Mouse (Mus musculus) CH12.LX (cell line): ENCODE measurements around the gene Mpig6b. TPM values are rescaled to one million over a fixed set of nuclear protein-coding genes. Genes with fewer than 3 reads are reported as not detected.

Experiments
- DNase-seq: peaks from one replicate; pipeline ENCODE4 v3.0.0-alpha.2; 2013; ENCODE audit errors: extremely low read depth
- H3K27ac ChIP-seq: 2 replicates; pipeline ENCODE4 v1.5.1; 2012; ENCODE audit warnings: low read depth, mild to moderate bottlenecking, control low read depth, moderate library complexity; ENCODE audit not compliant: insufficient read depth
- H3K27me3 ChIP-seq: replicated peaks from 2 replicates; pipeline ENCODE3; 2012; ENCODE audit warnings: inconsistent platforms
- H3K36me3 ChIP-seq, 2 experiments: replicated peaks in 1 of 2; 2 replicates each; pipeline versions ENCODE3 to v1.6.1; 2012; ENCODE audit warnings: inconsistent platforms in 1 of 2, low read length in 1 of 2, mild to moderate bottlenecking in 1 of 2, mixed read lengths in 1 of 2, moderate library complexity in 1 of 2; ENCODE audit not compliant: control insufficient read depth in 1 of 2, insufficient read depth in 1 of 2
- H3K4me1 ChIP-seq, 2 experiments: 2 replicates each; pipeline ENCODE4 v1.6.1; 2012; ENCODE audit warnings: inconsistent platforms in 1 of 2, moderate library complexity in 1 of 2; ENCODE audit not compliant: insufficient read depth in 2 of 2, control insufficient read depth in 1 of 2
- H3K4me2 ChIP-seq: 2 replicates; pipeline ENCODE4 v1.6.1; 2012; ENCODE audit warnings: low read depth, mild to moderate bottlenecking, control low read depth; ENCODE audit not compliant: poor library complexity, insufficient read depth, severe bottlenecking
- H3K4me3 ChIP-seq, 3 experiments: fragments of 150-350 bp in 1 of 3; sonication (generic) in 1 of 3; replicated peaks in 1 of 3; 2 replicates each; pipeline versions ENCODE3 to v1.5.1; 2011 to 2012; ENCODE audit warnings: low read depth in 2 of 3, low read length in 2 of 3, mild to moderate bottlenecking in 2 of 3, moderate library complexity in 2 of 3, control low read depth in 1 of 3, improper control_type of control experiment in 1 of 3, inconsistent platforms in 1 of 3, mixed read lengths in 1 of 3; ENCODE audit not compliant: poor library complexity in 1 of 3
- H3K79me2 ChIP-seq: replicated peaks from 2 replicates; pipeline ENCODE4 v1.6.1; 2012; ENCODE audit warnings: mild to moderate bottlenecking, moderate library complexity; ENCODE audit not compliant: control insufficient read depth, poor library complexity, insufficient read depth, severe bottlenecking; ENCODE audit errors: extremely low read depth
- H3K9ac ChIP-seq: 2 replicates; pipeline ENCODE4 v1.6.1; 2012; ENCODE audit warnings: low read depth, mild to moderate bottlenecking, control low read depth, moderate library complexity; ENCODE audit not compliant: insufficient read depth
- H3K9me3 ChIP-seq: replicated peaks from 2 replicates; pipeline ENCODE3; 2012; ENCODE audit warnings: low read length, inconsistent platforms, mixed read lengths
- BHLHE40 ChIP-seq: IDR thresholded peaks from 2 replicates; pipeline ENCODE4 v1.6.1; 2011; ENCODE audit warnings: mild to moderate bottlenecking, low read depth, low read length, improper control_type of control experiment
- ELF1 ChIP-seq: IDR thresholded peaks from 2 replicates; pipeline ENCODE4 v1.6.1; 2014; ENCODE audit warnings: low read depth, mild to moderate bottlenecking, inconsistent platforms, low read length, improper control_type of control experiment
- EP300 ChIP-seq: IDR thresholded peaks from 2 replicates; pipeline ENCODE4 v1.6.1; 2011; ENCODE audit warnings: low read length, improper control_type of control experiment
- ETS1 ChIP-seq: conservative IDR thresholded peaks from 2 replicates; pipeline ENCODE4 v1.6.1; 2012; ENCODE audit warnings: low read depth, mild to moderate bottlenecking, inconsistent platforms, low read length, improper control_type of control experiment, moderate library complexity
- HCFC1 ChIP-seq: IDR thresholded peaks from 2 replicates; pipeline ENCODE4 v1.6.1; 2012; ENCODE audit warnings: low read depth, mild to moderate bottlenecking, inconsistent platforms, low read length, improper control_type of control experiment
- IRF4 ChIP-seq: IDR thresholded peaks from 2 replicates; pipeline ENCODE4 v1.6.1; 2014; ENCODE audit warnings: low read depth, mild to moderate bottlenecking, inconsistent platforms, low read length, improper control_type of control experiment
- JUND ChIP-seq: conservative IDR thresholded peaks from 2 replicates; pipeline ENCODE4 v1.6.1; 2011; ENCODE audit warnings: low read depth, low read length, improper control_type of control experiment
- KAT2A ChIP-seq: IDR thresholded peaks from 2 replicates; pipeline ENCODE4 v1.6.1; 2012; ENCODE audit warnings: low read length, improper control_type of control experiment, inconsistent platforms; ENCODE audit not compliant: insufficient replicate concordance
- MAFK ChIP-seq: IDR thresholded peaks from 2 replicates; pipeline ENCODE4 v1.6.1; 2011; ENCODE audit warnings: low read length, improper control_type of control experiment; ENCODE audit not compliant: insufficient replicate concordance
- MAZ ChIP-seq: IDR thresholded peaks from 2 replicates; pipeline ENCODE4 v1.6.1; 2012; ENCODE audit warnings: low read depth, mild to moderate bottlenecking, inconsistent platforms, low read length, improper control_type of control experiment, moderate library complexity
- MYC ChIP-seq: IDR thresholded peaks from 2 replicates; pipeline ENCODE4 v1.6.1; 2011; ENCODE audit warnings: low read depth, mild to moderate bottlenecking, improper control_type of control experiment, low read length
- PAX5 ChIP-seq: IDR thresholded peaks from 2 replicates; pipeline ENCODE4 v1.6.1; 2012; ENCODE audit warnings: low read length, inconsistent platforms, mixed read lengths
- POLR2AphosphoS2 ChIP-seq: IDR thresholded peaks from 2 replicates; pipeline ENCODE4 v1.6.1; 2011; ENCODE audit warnings: low read depth, low read length, improper control_type of control experiment
- RCOR1 ChIP-seq: conservative IDR thresholded peaks from 2 replicates; pipeline ENCODE4 v1.6.1; 2012; ENCODE audit warnings: low read depth, mild to moderate bottlenecking, inconsistent platforms, low read length, improper control_type of control experiment
- SIN3A ChIP-seq: IDR thresholded peaks from 2 replicates; pipeline ENCODE4 v1.6.1; 2012; ENCODE audit warnings: low read length, improper control_type of control experiment, inconsistent platforms
- TCF12 ChIP-seq: IDR thresholded peaks from 2 replicates; pipeline ENCODE4 v1.6.1; 2014; ENCODE audit warnings: low read depth, mild to moderate bottlenecking, inconsistent platforms, low read length, improper control_type of control experiment
- ZC3H11A ChIP-seq: IDR thresholded peaks from 2 replicates; pipeline ENCODE4 v1.6.1; 2012; ENCODE audit warnings: low read depth, mild to moderate bottlenecking, inconsistent platforms, low read length, improper control_type of control experiment
- ZKSCAN1 ChIP-seq: IDR thresholded peaks from 2 replicates; pipeline ENCODE4 v1.6.1; 2012; ENCODE audit warnings: low read depth, inconsistent platforms, low read length, improper control_type of control experiment, borderline replicate concordance
- ZMIZ1 ChIP-seq: IDR thresholded peaks from 2 replicates; pipeline ENCODE4 v1.6.1; 2012; ENCODE audit warnings: low read depth, mild to moderate bottlenecking, inconsistent platforms, low read length, improper control_type of control experiment
- dilution Hi-C: fragments of 300-500 bp; cut with MboI; formaldehyde crosslinking; loops from 2 replicates; pipeline ENCODE4 v1.14.3; 2020; ENCODE audit warnings: low sequenced_read_pairs; ENCODE audit not compliant: extremely low pct_unique_long_range_greater_than_20kb, extremely low pct_ligation_motif_present
- in situ Hi-C: fragments of 300-500 bp; cut with MboI; formaldehyde crosslinking; loops from 3 replicates; pipeline ENCODE4 v1.14.3; 2019; ENCODE audit warnings: low sequenced_read_pairs, low pct_ligation_motif_present, low pct_unique_long_range_greater_than_20kb, mixed read lengths
- polyA plus RNA-seq: library from polyadenylated mRNA; unstranded; fragments of >175 nt; gene quantifications from 2 replicates; pipeline ENCODE4 v1.2.1, GENCODE M21; 2012; ENCODE audit warnings: low read depth; ENCODE audit not compliant: insufficient read length
- total RNA-seq, 2 experiments: library from RNA; depleted of rRNA; stranded (reverse); fragments of 300-350 nt in 1 of 2; fragments of >200 nt in 1 of 2; gene quantifications; 2 replicates each; pipeline ENCODE4 v1.2.3; 2012 to 2014

Gene Mpig6b
- total and polyA plus RNA-seq, 3 experiments = 0.10 TPM; not detected in 2

GRCm38 (mm10) chr17:35048932-35049440 is 17.0 kb downstream of the Mpig6b start:
- Histone ChIP-seq H3K9me3 (peaks cover 3% of the 10 kb centered on the region), H3K4me3 (no peak overlapping the region), H3K36me3 (peaks cover 15 to 21% of the 10 kb centered on the region in 2 experiments), H3K27ac (peak overlapping the region; percentile 68), H3K79me2 (peaks cover 23% of the 10 kb centered on the region), H3K4me1 (peaks cover 6 to 43% of the 10 kb centered on the region in 2 experiments), H3K4me2 (peak overlapping the region; percentile 59; the same call in 1 of the 2 replicates), H3K9ac (peak overlapping the region; percentile 96; the same call in 1 of the 2 replicates), H3K27me3 (no peaks in the 10 kb centered on the region)
- TF ChIP-seq MYC = no peak
- TF ChIP-seq SIN3A = no peak
- TF ChIP-seq JUND = no peak
- TF ChIP-seq BHLHE40 = no peak
- dilution Hi-C loops (no loop called here), in situ Hi-C loops (no loop called here)
- DNase-seq = no peak

GRCm38 (mm10) chr17:35048149-35048931 is 17.6 kb downstream of the Mpig6b start:
- Histone ChIP-seq H3K27ac (peak overlapping the region; percentile 84), H3K27me3 (no peaks in the 10 kb centered on the region), H3K4me2 (peak overlapping the region; percentile 97), H3K4me1 (peaks cover 6 to 50% of the 10 kb centered on the region in 2 experiments), H3K4me3 (peak overlapping the region; percentile 42 to 48 (median 48)), H3K79me2 (peaks cover 20% of the 10 kb centered on the region), H3K9ac (peak overlapping the region; percentile 54), H3K9me3 (no peaks in the 10 kb centered on the region), H3K36me3 (peaks cover 10 to 15% of the 10 kb centered on the region in 2 experiments)
- in situ Hi-C loops = no loop called here
- TF ChIP-seq ZMIZ1 (no peak), TCF12 (0 out of 2 replicates have a peak, but pooled peaks have one; percentile 18), ETS1 (peak; percentile 62), EP300 (peak; percentile 71), JUND (no peak), ZC3H11A (no peak), MAZ (peak; percentile 76; the same call in 1 of the 2 replicates), ZKSCAN1 (no peak), ELF1 (peak; percentile 28; the same call in 1 of the 2 replicates), KAT2A (no peak), HCFC1 (no peak), POLR2AphosphoS2 (no peak), RCOR1 (no peak), PAX5 (no peak), MAFK (peak; percentile 64; the same call in 1 of the 2 replicates), SIN3A (peak; percentile 65; the same call in 1 of the 2 replicates), IRF4 (peak; percentile 49; the same call in 1 of the 2 replicates)
- peak; percentile 81 for DNase-seq
- dilution Hi-C loops = no loop called here
